Comparison of ENCODE assay signal across 8 mouse cellular contexts in genomic region chr9:108782836-108783547, GRCm38 (mm10). TPM values are rescaled to one million over a fixed set of nuclear protein-coding genes. Genes with fewer than 3 reads are reported as not detected.
DNase-seq lines count a peak whose midpoint lies in the region; ATAC-seq and TF ChIP-seq lines count a peak whose summit lies in the region.

No protein-coding gene starts in this region.

- H3K27ac ChIP-seq in kidney, embryonic 15.5 days = peak overlapping the region; percentile 9; the same call in 1 of the 2 replicates
- peak overlapping the region; percentile 99 for H3K27ac ChIP-seq in hindbrain, embryonic 14.5 days
- peak overlapping the region; percentile 99 for H3K27ac ChIP-seq in midbrain, postnatal 0 days (ENCODE audit: low read depth, low read length)

- DNase-seq in kidney, adult 9 months = no peak
- DNase-seq in embryo, embryonic 10.5 days (ENCODE audit: low spot score) = peak; percentile 46
- DNase-seq in hindbrain, embryonic 14.5 days (ENCODE audit: low spot score) = peak; percentile 60
- peak; percentile 52 for DNase-seq in midbrain, postnatal 0 days (ENCODE audit: low spot score)
- no peak for DNase-seq in urinary bladder, postnatal 36 days (ENCODE audit: low spot score in 2 of 2)
- no peak for DNase-seq in urinary bladder, postnatal 25 days (ENCODE audit: low spot score)
- no peak for DNase-seq in left cerebral cortex, postnatal 25 days (ENCODE audit: low spot score in 2 of 2)

- H3K9ac ChIP-seq in kidney, embryonic 15.5 days = peak overlapping the region; percentile 94
- peak overlapping the region; percentile 99 for H3K9ac ChIP-seq in hindbrain, embryonic 14.5 days
- H3K9ac ChIP-seq in midbrain, postnatal 0 days (replicated peaks; ENCODE audit: low read length, poor library complexity, severe bottlenecking) = peak overlapping the region; percentile 99

- H3K4me3 ChIP-seq in kidney, embryonic 15.5 days (replicated peaks) = peak overlapping the region; percentile 96
- H3K4me3 ChIP-seq in hindbrain, embryonic 14.5 days (replicated peaks; ENCODE audit: low read length) = peak overlapping the region; percentile 83
- peak overlapping the region; percentile 81 for H3K4me3 ChIP-seq in midbrain, postnatal 0 days (ENCODE audit: low read depth, low read length)

- peaks cover 14% of the 10 kb centered on the region for H3K36me3 ChIP-seq in kidney, embryonic 15.5 days
- peaks cover 10% of the 10 kb centered on the region for H3K36me3 ChIP-seq in hindbrain, embryonic 14.5 days (replicated peaks; ENCODE audit: control insufficient read depth, insufficient read depth)
- H3K36me3 ChIP-seq in midbrain, postnatal 0 days (ENCODE audit: insufficient read depth, low read length) = no peaks in the 10 kb centered on the region

- H3K9me3 ChIP-seq in kidney, embryonic 15.5 days (replicated peaks) = no peaks in the 10 kb centered on the region
- H3K9me3 ChIP-seq in hindbrain, embryonic 14.5 days (ENCODE audit: control insufficient read depth, low read length) = no peaks in the 10 kb centered on the region
- H3K9me3 ChIP-seq in midbrain, postnatal 0 days (ENCODE audit: low read length) = no peaks in the 10 kb centered on the region

- 28% methylated on average over 9 of the region's 9 CpGs for WGBS in kidney, embryonic 15.5 days
- WGBS in hindbrain, embryonic 14.5 days = 6% methylated on average over 9 of the region's 9 CpGs
- WGBS in midbrain, postnatal 0 days = 4% methylated on average over 9 of the region's 9 CpGs

- ATAC-seq in kidney, embryonic 15.5 days (replicated peaks; ENCODE audit: low FRiP score) = no peak
- peak; percentile 67 for ATAC-seq in hindbrain, embryonic 14.5 days (ENCODE audit: low FRiP score)
- ATAC-seq in midbrain, postnatal 0 days (ENCODE audit: low FRiP score) = peak; percentile 51

- TF ChIP-seq CTCF in midbrain, postnatal 0 days (IDR thresholded peaks at IDR 0.05) = no peak

- H3K4me1 ChIP-seq in kidney, embryonic 15.5 days = peaks cover 45% of the 10 kb centered on the region
- H3K4me1 ChIP-seq in hindbrain, embryonic 14.5 days (replicated peaks; ENCODE audit: control insufficient read depth, insufficient read depth, low read length) = peaks cover 41% of the 10 kb centered on the region
- H3K4me1 ChIP-seq in midbrain, postnatal 0 days (ENCODE audit: insufficient read depth, low read length) = peaks cover 18% of the 10 kb centered on the region

- no peaks in the 10 kb centered on the region for H3K27me3 ChIP-seq in kidney, embryonic 15.5 days
- H3K27me3 ChIP-seq in hindbrain, embryonic 14.5 days (ENCODE audit: control insufficient read depth, insufficient read depth, low read length) = no peaks in the 10 kb centered on the region
- H3K27me3 ChIP-seq in midbrain, postnatal 0 days (ENCODE audit: insufficient read depth, low read length) = no peaks in the 10 kb centered on the region

- H3K4me2 ChIP-seq in kidney, embryonic 15.5 days = peak overlapping the region; percentile 65
- H3K4me2 ChIP-seq in hindbrain, embryonic 14.5 days (replicated peaks) = peak overlapping the region; percentile 96
- peak overlapping the region; percentile 59 for H3K4me2 ChIP-seq in midbrain, postnatal 0 days (ENCODE audit: low read depth, low read length, poor library complexity, severe bottlenecking)

- intact Hi-C loops in left cerebral cortex, postnatal 25 days (cut with DNase I) = no loop called here

RNA-seq across cellular contexts. Expression of gene Ip6k2, which starts 0.6 kb away (rescaled TPM):
- 96.4 and 106 TPM in 2 replicates for polyA plus RNA-seq in kidney, embryonic 15.5 days (2015; fragmentation: Nextera tagmentation; extraction: Ambion mirVana)
- polyA plus RNA-seq in hindbrain, embryonic 14.5 days (2014; fragmentation: Nextera tagmentation; extraction: Ambion mirVana) = 202 and 238 TPM in 2 replicates
- 126 and 138 TPM in 2 replicates for total RNA-seq in midbrain, postnatal 0 days (2014; rRNA removed)
- polyA plus RNA-seq in midbrain, postnatal 0 days (2015; fragmentation: Nextera tagmentation; extraction: Ambion mirVana) = 228 and 230 TPM in 2 replicates
- total RNA-seq in left cerebral cortex, postnatal 25 days (2021) = 100 to 1,000 TPM; 152 to 153 TPM

RNA-seq across cellular contexts. Expression of gene Nckipsd, which starts 25.2 kb away (rescaled TPM):
- polyA plus RNA-seq in kidney, embryonic 15.5 days (2015; fragmentation: Nextera tagmentation; extraction: Ambion mirVana) = 12.0 and 16.3 TPM in 2 replicates
- 28.5 and 29.6 TPM in 2 replicates for polyA plus RNA-seq in hindbrain, embryonic 14.5 days (2014; fragmentation: Nextera tagmentation; extraction: Ambion mirVana)
- 30.1 and 83.4 TPM in 2 replicates for total RNA-seq in midbrain, postnatal 0 days (2014; rRNA removed)
- 25.7 and 32.5 TPM in 2 replicates for polyA plus RNA-seq in midbrain, postnatal 0 days (2015; fragmentation: Nextera tagmentation; extraction: Ambion mirVana)
- 10 to 100 TPM; 54.4 to 60.5 TPM for total RNA-seq in left cerebral cortex, postnatal 25 days (2021)

RNA-seq across cellular contexts. Expression of gene Celsr3, which starts 43.1 kb away (rescaled TPM):
- 0.13 and 0.26 TPM in 2 replicates for polyA plus RNA-seq in kidney, embryonic 15.5 days (2015; fragmentation: Nextera tagmentation; extraction: Ambion mirVana)
- polyA plus RNA-seq in hindbrain, embryonic 14.5 days (2014; fragmentation: Nextera tagmentation; extraction: Ambion mirVana) = 15.4 and 16.0 TPM in 2 replicates
- total RNA-seq in midbrain, postnatal 0 days (2014; rRNA removed) = 61.7 and 76.3 TPM in 2 replicates
- 7.2 and 7.4 TPM in 2 replicates for polyA plus RNA-seq in midbrain, postnatal 0 days (2015; fragmentation: Nextera tagmentation; extraction: Ambion mirVana)
- total RNA-seq in left cerebral cortex, postnatal 25 days (2021) = 10 to 100 TPM; 46.8 to 61.9 TPM

Comparison
In these comparisons a context has a peak if more than half of its experiments do, and no peak if none do; other contexts are left out.
1. H3K27ac ChIP-seq: peak in every context shown above with its lines; median percentile 99 in hindbrain, embryonic 14.5 days; 99 in midbrain, postnatal 0 days; 9 in kidney, embryonic 15.5 days.
2. DNase-seq: peak in embryo, embryonic 10.5 days (single experiment), hindbrain, embryonic 14.5 days (single experiment) and midbrain, postnatal 0 days (single experiment); none in kidney, adult 9 months (single experiment), urinary bladder, postnatal 36 days (0 of 2), urinary bladder, postnatal 25 days (single experiment) and left cerebral cortex, postnatal 25 days (0 of 2).
3. Peak in every context shown above with its lines, with median percentiles within 50 percentile points of each other: H3K4me2 ChIP-seq, H3K4me3 ChIP-seq and H3K9ac ChIP-seq.